Mouse (Mus musculus) cerebellum, adult 2 months (tissue): ENCODE measurements around the gene Hoxa13.

Source experiments
- CTCF ChIP-seq: fragments of 200-500 bp; IDR thresholded peaks from 2 replicates; pipeline ENCODE4 v1.5.1; 2011; ENCODE audit warnings: low read depth, mild to moderate bottlenecking, control low read depth, low read length, moderate library complexity, borderline replicate concordance; ENCODE audit not compliant: insufficient read depth
- POLR2A ChIP-seq: fragments of 200-500 bp; IDR thresholded peaks from 2 replicates; pipeline ENCODE4 v1.6.1; 2011; ENCODE audit warnings: low read length, control low read depth, borderline replicate concordance; ENCODE audit not compliant: insufficient read depth

GRCm38 (mm10) chr6:52252775-52253376 is 7.8 kb downstream of the Hoxa13 start:
- TF ChIP-seq CTCF (no peak), POLR2A (no peak)
